Mouse (Mus musculus) brain, embryonic 14.5 days (tissue): ENCODE measurements around the gene Hist1h2af.
"Not testable (repeated sequence)": the region's sequence is repeated elsewhere in the genome, so short reads cannot be mapped to it uniquely, and the experiment has no call there.

ENCODE experiments used
- CTCF ChIP-seq: fragments of 200-500 bp; IDR thresholded peaks from 2 replicates; pipeline ENCODE4 v1.5.1; 2012; ENCODE audit warnings: inconsistent platforms, mild to moderate bottlenecking, moderate library complexity, borderline replicate concordance; ENCODE audit not compliant: insufficient read depth, insufficient read length; ENCODE audit errors: extremely low read depth
- POLR2A ChIP-seq: fragments of 200-500 bp; IDR thresholded peaks from 2 replicates; pipeline ENCODE4 v1.6.1; 2012; ENCODE audit warnings: mild to moderate bottlenecking, inconsistent platforms, borderline replicate concordance; ENCODE audit not compliant: poor library complexity, insufficient read depth, insufficient read length, severe bottlenecking; ENCODE audit errors: extremely low read depth

DNA sequence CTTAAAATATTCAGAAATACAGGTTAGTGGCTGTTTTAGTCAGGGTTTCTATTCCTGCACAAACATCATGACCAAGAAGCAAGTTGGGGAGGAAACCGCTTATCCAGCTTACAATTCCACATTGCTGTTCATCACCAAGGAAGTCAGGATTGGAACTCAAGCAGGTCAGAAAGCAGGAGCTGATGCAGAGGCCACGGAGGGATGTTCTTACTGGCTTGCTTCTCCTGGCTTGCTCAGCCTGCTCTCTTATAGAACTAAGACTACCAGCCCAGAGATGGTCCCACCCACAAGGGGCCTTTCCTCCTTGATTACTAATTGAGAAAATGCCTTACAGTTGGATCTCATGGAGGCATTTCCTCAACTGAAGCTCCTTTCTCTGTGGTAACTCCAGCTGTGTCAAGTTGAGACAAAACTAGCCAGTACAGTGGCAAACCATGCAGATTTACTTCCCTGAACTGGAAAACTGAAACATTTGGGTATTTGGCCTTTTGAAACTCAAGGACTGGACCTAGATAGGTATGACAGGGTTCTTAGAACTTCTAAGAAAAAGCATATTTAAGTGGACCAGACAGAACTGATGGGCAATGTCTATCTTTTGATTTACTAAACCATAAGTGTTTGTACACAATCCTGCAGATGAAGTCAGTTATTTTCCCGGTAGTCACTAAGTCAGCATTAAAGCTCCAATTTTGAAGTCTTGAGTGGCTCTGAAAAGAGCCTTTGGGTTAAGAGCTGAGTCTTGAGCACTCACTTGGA is 8.7 kb downstream of the Hist1h2af start:
- TF ChIP-seq CTCF, POLR2A: not testable (repeated sequence)
